Mouse (Mus musculus) liver, embryonic 15.5 days (tissue): ENCODE results near the gene Polr2c. TPM values are rescaled to one million over a fixed set of nuclear protein-coding genes. Genes with fewer than 3 reads are reported as not detected.

ENCODE experiments used
- ATAC-seq: fragments of 200-750 bp; cut with Nextera tagmentation; 2 replicates; pipeline ENCODE4 v1.8.0; 2017; ENCODE audit warnings: moderate number of reproducible peaks, mild to moderate bottlenecking, moderate library complexity; ENCODE audit not compliant: insufficient read depth
- H3K27ac ChIP-seq: fragments of 300-500 bp; sonication (generic); replicated peaks from 2 replicates; pipeline ENCODE4 v1.5.1; 2015; ENCODE audit warnings: mild to moderate bottlenecking, inconsistent platforms
- H3K27me3 ChIP-seq: fragments of 300-500 bp; sonication (generic); 2 replicates; pipeline ENCODE4 v1.6.1; 2015; ENCODE audit warnings: mild to moderate bottlenecking, inconsistent platforms
- H3K36me3 ChIP-seq: fragments of 300-500 bp; sonication (generic); replicated peaks from 2 replicates; pipeline ENCODE4 v1.6.1; 2015; ENCODE audit warnings: moderate library complexity, mild to moderate bottlenecking, inconsistent platforms
- H3K4me1 ChIP-seq: fragments of 300-500 bp; sonication (generic); replicated peaks from 2 replicates; pipeline ENCODE4 v1.6.1; 2015; ENCODE audit warnings: inconsistent platforms
- H3K4me2 ChIP-seq: fragments of 300-500 bp; sonication (generic); 2 replicates; pipeline ENCODE4 v1.6.1; 2015; ENCODE audit warnings: moderate library complexity, mild to moderate bottlenecking, inconsistent platforms
- H3K4me3 ChIP-seq: fragments of 300-500 bp; sonication (generic); replicated peaks from 2 replicates; pipeline ENCODE4 v1.5.1; 2015; ENCODE audit warnings: mild to moderate bottlenecking, inconsistent platforms
- H3K9ac ChIP-seq: fragments of 300-500 bp; sonication (generic); 2 replicates; pipeline ENCODE4 v1.6.1; 2015; ENCODE audit warnings: moderate library complexity, mild to moderate bottlenecking, inconsistent platforms
- H3K9me3 ChIP-seq: fragments of 300-500 bp; sonication (generic); replicated peaks from 2 replicates; pipeline ENCODE4 v1.6.1; 2016; ENCODE audit warnings: inconsistent platforms
- WGBS: fragments of 180-500 bp; shearing (Covaris S2); methylation state at CpG from one replicate; pipeline ENCODE4 v1.1.7; 2015; ENCODE audit warnings: mixed read lengths; ENCODE audit not compliant: insufficient replicate concordance; 5-methylcytosine and 5-hydroxymethylcytosine counted together
- polyA plus RNA-seq: library from polyadenylated mRNA; unstranded; fragments of >200 nt; fragmentation: Nextera tagmentation; extraction: Ambion mirVana; gene quantifications from 2 replicates; pipeline ENCODE4 v1.2.1, GENCODE M21; 2015

Gene Polr2c
- polyA plus RNA-seq, 1 experiment from 2014 or later, result 70.5 TPM

DNA sequence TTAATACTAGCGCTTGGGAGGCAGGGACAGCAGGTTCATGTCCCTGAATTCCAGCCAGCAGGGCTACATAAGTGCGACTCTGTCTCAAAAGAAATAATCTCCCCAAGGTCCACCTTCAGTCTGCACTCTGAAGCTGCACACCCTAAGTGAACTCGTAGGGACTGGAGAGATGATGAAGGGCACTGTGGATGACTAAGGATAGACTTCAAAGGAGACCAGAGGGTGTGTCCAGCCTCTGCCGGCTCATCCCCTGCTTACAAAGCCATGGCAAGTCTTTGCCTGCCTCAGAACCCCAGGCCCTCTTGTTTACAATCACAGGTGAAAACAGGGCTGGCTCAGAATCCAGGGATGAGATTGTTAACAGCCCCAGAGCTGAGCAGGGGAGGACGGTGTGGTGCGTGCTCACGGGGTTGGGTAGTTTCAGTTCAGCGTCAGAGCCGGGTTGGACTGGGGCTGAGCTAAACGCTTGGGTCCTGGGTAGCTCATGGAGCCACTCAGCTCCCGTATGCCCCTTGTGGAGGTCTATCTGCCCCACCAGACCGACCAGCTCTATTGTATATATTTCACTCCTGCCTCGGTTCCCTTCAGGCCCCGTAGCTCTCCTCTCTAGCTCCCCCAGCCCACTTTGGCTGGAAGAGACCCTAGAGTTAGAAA is 31.3 kb downstream of the Polr2c start:
- ATAC-seq, result peak; percentile 69
- H3K9ac ChIP-seq, result peak overlapping the region; percentile 46; the same call in 1 of the 2 replicates
- peaks cover 61% of the 10 kb centered on the region for H3K27me3 ChIP-seq
- peak overlapping the region; percentile 61 for H3K4me2 ChIP-seq
- WGBS, result 23% methylated on average over 14 of the region's 14 CpGs
- H3K4me3 ChIP-seq, result peak overlapping the region; percentile 27
- no peaks in the 10 kb centered on the region for H3K36me3 ChIP-seq
- H3K9me3 ChIP-seq, result no peaks in the 10 kb centered on the region
- H3K4me1 ChIP-seq, result peaks cover 34% of the 10 kb centered on the region
- peak overlapping the region; percentile 31 for H3K27ac ChIP-seq

DNA sequence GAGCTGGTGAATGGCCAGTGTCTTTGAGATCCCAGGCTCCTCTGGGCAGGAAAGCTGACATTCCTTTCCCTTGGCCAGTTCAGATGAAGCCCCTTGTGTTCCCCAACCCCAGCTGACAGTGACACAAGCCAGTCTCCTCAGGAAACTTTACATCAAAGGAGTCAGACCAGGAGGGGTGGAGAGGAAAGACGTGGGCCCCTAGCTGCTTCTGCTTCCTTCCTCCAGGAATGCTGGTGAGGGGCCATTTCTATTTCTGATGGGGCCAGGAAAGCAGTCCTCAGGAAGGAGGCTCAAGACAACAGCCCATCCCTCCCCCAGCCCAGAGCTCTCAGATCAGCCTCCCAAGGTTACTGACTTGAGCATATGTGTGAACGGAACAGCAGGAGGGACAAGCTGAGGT is 35.7 kb downstream of the Polr2c start:
- no peak overlapping the region for H3K9ac ChIP-seq
- 36% methylated on average over 2 of the region's 2 CpGs for WGBS
- ATAC-seq, result no peak

DNA sequence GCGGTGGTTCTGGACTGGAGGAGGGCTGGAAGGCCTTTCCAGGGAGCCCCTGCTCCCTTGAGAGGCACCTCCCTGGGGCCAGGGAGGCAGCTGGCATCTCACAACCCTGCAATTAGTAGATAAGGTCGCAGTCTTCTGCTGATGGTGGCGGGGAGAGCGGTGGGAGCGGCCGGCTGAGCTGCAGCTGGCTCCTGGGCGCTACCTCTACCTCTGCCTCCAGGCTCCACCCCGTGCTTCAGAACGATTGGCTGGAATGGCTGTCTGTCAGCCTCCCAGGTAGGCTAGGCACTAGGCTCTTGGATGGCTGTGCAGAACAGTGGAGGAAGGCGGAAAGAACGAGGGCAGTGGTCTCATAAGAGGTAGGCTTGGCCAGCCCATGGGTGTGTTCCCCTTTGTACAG is 42.0 kb downstream of the Polr2c start:
- Histone ChIP-seq H3K9ac (peak overlapping the region; percentile 51), H3K4me3 (peak overlapping the region; percentile 40)

More for the DNA sequence above, 35.7 kb downstream of the Polr2c start:
- no peak overlapping the region for H3K4me3 ChIP-seq
- H3K9me3 ChIP-seq, result no peaks in the 10 kb centered on the region
- peaks cover 63% of the 10 kb centered on the region for H3K27me3 ChIP-seq
- H3K36me3 ChIP-seq, result no peaks in the 10 kb centered on the region
- 0 out of 2 replicates have a peak overlapping the region, but pooled peaks have one; percentile 9 for H3K27ac ChIP-seq
- H3K4me2 ChIP-seq, result no peak overlapping the region
- H3K4me1 ChIP-seq, result peaks cover 48% of the 10 kb centered on the region

DNA sequence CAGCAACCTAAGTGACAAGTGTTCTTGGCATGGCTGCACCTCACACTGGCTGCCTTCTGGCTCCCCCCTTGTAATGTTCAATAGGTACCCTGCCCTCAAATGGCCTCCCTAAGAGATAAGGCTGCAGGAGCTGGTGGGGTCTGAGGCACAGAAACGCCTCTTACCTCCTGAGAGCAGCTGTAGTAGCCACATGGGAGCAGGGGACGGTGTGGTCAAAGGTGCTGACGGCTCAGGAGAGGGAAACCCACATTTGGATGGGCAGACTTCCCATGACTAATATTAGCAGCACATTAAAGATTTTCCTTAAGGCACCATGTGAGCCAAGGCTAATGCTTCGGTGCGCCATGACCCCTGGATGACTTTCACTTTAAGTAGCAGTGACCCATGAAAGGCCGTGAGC is 43.4 kb downstream of the Polr2c start:
- Histone ChIP-seq H3K36me3 (no peaks in the 10 kb centered on the region), H3K9ac (peak overlapping the region; percentile 10), H3K27me3 (no peaks in the 10 kb centered on the region), H3K27ac (peak overlapping the region; percentile 97), H3K4me2 (peak overlapping the region; percentile 74), H3K4me1 (peaks cover 65% of the 10 kb centered on the region), H3K9me3 (no peaks in the 10 kb centered on the region), H3K4me3 (0 out of 2 replicates have a peak overlapping the region, but pooled peaks have one; percentile 4)
- 35% methylated on average over 6 of the region's 6 CpGs for WGBS
- no peak for ATAC-seq

More for the DNA sequence above, 42.0 kb downstream of the Polr2c start:
- H3K36me3 ChIP-seq, result no peaks in the 10 kb centered on the region
- H3K27me3 ChIP-seq, result peaks cover 13% of the 10 kb centered on the region
- no peaks in the 10 kb centered on the region for H3K9me3 ChIP-seq
- H3K27ac ChIP-seq, result peak overlapping the region; percentile 97
- H3K4me2 ChIP-seq, result peak overlapping the region; percentile 74
- peaks cover 71% of the 10 kb centered on the region for H3K4me1 ChIP-seq
- 8% methylated on average over 11 of the region's 11 CpGs for WGBS
- ATAC-seq, result peak; percentile 98

DNA sequence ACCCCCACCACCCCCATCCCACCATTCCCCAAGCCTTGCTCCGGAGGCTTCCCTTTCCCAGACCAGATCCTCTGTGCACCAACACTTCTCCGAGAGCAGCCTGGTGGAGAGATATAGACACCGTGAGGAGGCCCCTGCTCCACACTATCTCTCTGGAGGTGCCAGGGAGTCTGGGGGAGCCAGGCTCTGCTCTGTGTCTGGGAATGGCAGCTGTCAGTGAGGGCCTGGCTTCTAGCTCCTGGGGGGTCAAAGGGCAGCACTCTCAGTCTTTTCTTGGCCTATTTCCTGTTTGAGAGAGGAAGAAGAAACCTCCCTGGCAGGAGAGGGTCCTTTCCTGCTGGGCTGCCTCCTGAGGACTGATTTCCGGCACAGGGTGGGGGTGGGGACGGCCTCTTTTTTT is 43.8 kb downstream of the Polr2c start:
- Histone ChIP-seq H3K27ac (peak overlapping the region; percentile 97), H3K4me1 (peaks cover 61% of the 10 kb centered on the region)
- 28% methylated on average over 5 of the region's 5 CpGs for WGBS

DNA sequence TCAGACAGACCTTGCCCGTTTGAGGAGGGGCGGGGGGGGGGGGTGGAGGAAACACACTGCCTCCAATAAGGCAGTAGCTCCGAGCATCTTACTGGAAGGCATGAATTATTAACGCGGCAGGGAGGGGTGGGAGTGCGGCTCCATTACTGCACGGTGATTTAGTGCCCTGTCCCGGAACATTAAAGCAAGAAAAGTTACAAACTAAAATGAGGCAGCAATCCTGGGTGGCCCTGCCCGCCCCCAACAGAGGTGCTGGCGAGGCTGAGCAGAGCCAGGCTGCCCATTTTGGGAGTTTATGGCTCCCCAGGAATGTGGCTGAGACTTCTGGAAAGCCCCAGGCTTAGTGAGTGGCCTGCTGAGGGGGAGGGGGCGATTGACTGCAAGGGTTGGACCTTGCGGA is 46.5 kb downstream of the Polr2c start:
- no peak for ATAC-seq
- no peak overlapping the region for H3K4me3 ChIP-seq
- H3K27me3 ChIP-seq, result no peaks in the 10 kb centered on the region
- no peak overlapping the region for H3K27ac ChIP-seq
- peaks cover 39% of the 10 kb centered on the region for H3K4me1 ChIP-seq
- WGBS, result 77% methylated on average over 12 of the region's 12 CpGs
- H3K4me2 ChIP-seq, result no peak overlapping the region
- no peak overlapping the region for H3K9ac ChIP-seq
- 0 out of 2 replicates have a peak, but pooled peaks cover 3% of the 10 kb centered on the region for H3K36me3 ChIP-seq
- no peaks in the 10 kb centered on the region for H3K9me3 ChIP-seq

More for the DNA sequence above, 43.8 kb downstream of the Polr2c start:
- no peaks in the 10 kb centered on the region for H3K27me3 ChIP-seq
- H3K4me3 ChIP-seq, result 0 out of 2 replicates have a peak overlapping the region, but pooled peaks have one; percentile 4
- H3K9ac ChIP-seq, result peak overlapping the region; percentile 10
- H3K9me3 ChIP-seq, result no peaks in the 10 kb centered on the region
- ATAC-seq, result no peak
- no peaks in the 10 kb centered on the region for H3K36me3 ChIP-seq
- H3K4me2 ChIP-seq, result peak overlapping the region; percentile 74

DNA sequence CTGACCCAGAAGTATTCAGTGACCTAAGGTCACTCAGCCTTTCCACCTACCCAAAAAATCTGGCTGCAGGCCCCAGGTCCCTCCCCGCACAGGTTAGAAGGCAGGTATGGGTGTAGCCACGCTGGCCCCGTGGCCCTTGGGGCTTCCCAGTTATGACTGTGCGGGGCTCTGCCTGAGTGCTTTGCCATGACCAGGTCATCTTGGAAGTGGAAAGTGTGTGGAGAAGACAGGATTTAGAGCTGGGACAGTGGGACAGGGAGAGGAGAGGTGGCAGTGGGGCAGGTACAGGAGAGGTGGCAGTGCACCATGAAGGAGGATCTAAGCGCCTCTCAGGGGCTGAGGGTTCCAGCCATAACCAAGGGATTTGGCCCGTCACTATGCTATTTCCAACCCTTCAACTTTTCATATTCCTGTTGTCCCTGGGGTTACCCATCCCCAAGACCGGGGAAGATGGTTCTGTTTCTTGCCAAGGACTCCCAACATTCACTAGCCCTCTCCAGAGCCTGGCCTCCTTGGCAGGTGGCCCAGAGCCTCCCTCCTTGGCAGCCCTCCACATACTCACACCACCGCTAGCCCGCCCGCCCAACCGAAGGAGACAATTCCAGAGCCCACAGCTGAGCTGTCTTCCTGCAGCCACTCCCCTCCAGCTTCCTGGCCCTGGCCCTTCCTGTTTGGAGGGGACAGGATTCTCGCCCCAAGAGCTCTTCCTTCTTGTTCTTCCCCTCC is 47.4 kb downstream of the Polr2c start:
- Histone ChIP-seq H3K4me3 (no peak overlapping the region), H3K36me3 (0 out of 2 replicates have a peak, but pooled peaks cover 3% of the 10 kb centered on the region), H3K4me2 (no peak overlapping the region), H3K9ac (no peak overlapping the region), H3K27me3 (0 out of 2 replicates have a peak, but pooled peaks cover 2% of the 10 kb centered on the region), H3K9me3 (no peaks in the 10 kb centered on the region), H3K27ac (no peak overlapping the region; the same call in 1 of the 2 replicates), H3K4me1 (peaks cover 38% of the 10 kb centered on the region)
- WGBS, result 78% methylated on average over 12 of the region's 12 CpGs
- ATAC-seq, result no peak

DNA sequence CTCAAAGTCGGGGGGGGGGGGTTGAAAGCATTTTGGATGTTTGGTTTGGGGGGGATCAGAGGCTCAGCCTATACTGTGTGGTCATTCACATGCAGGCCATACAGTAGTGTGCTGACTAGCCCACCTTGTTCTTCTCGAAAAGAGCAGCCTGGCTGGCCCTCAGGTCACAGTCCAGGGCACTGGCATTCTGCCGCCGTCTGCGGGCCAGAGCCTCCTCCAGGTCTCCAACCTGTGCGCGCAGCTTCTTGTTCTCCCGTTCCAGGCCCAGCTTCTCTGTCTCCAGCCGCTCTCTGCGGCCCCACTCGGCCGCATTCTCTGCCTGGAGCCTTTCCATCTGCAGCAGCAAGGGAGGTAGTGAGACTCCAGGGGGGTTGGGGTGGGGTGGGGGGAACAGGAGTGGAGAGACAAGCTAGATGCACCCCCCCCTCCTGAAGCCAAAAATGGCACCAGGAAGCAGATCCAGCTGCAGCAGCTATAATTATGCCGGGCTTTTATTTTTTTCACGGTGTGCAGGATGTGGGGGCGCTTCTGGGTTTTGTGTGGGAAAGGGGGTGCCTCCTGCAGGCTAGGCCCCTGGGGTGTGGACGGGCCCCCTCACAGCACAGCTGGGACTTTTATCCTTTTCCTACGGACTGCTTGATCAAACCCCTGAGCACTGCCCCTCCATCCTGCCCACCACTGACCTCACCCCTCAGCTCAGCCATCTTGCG is 50.5 kb downstream of the Polr2c start:
- Histone ChIP-seq H3K27me3 (peaks cover 21% of the 10 kb centered on the region), H3K4me2 (no peak overlapping the region), H3K36me3 (0 out of 2 replicates have a peak, but pooled peaks cover 3% of the 10 kb centered on the region), H3K9me3 (no peaks in the 10 kb centered on the region), H3K27ac (no peak overlapping the region), H3K4me1 (peaks cover 12% of the 10 kb centered on the region), H3K4me3 (no peak overlapping the region), H3K9ac (no peak overlapping the region)
- ATAC-seq, result no peak
- 79% methylated on average over 18 of the region's 18 CpGs for WGBS

DNA sequence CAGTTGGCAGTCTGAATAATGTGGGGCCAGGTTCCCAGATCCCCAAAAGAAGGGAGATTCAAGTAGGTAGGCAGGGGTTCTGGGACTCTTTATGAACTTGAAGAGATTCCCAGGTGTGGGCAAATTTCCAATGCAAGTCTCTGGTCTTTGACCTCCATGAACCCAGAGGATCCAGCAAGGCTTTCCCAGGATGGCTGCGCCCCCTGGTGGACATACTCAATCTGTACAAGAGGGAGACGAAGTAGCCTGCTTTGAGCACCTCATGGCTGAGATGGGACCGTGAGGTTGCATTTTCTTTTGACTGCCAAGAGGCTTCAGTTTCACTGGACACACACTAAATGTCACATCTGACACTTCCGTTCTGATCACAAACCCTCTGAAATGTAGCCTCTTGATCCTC is 51.6 kb downstream of the Polr2c start:
- Histone ChIP-seq H3K9me3 (no peaks in the 10 kb centered on the region), H3K4me2 (no peak overlapping the region), H3K27ac (no peak overlapping the region), H3K4me1 (peaks cover 23% of the 10 kb centered on the region), H3K27me3 (peaks cover 32% of the 10 kb centered on the region), H3K4me3 (no peak overlapping the region), H3K36me3 (0 out of 2 replicates have a peak, but pooled peaks cover 3% of the 10 kb centered on the region), H3K9ac (no peak overlapping the region)
- ATAC-seq, result peak; percentile 59; the same call in 1 of the 2 replicates
- WGBS, result 6% methylated on average over 4 of the region's 4 CpGs

DNA sequence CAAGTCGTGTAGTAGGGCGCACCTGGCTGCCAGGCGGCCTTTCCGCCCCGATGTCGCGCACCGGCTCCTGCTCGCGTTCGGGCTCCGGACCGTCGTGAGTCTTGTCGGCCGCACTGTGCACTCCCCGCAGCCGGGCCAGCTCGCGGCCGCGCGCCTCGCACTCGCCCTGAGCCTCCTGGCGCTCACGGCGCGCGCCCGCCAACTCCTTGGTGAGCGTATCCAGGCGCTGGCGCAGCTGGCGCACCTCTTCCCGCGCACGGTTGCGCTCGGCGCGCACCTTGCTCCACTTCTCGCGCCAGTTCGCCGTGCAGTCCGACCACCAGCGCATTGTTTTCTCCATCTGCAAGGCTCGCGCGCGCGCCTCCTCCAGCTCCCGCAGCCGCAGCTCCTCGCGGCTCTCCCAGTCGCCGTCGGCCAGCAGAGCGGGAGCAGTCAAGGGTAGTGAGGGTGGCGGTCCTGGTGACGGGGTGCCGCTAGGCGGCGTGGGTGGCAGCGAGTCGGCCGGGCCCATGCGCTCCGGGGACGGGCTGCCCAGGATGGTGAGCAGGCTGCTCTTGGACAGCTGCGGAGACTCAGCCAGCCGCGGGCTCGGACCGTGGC is 55.9 kb downstream of the Polr2c start:
- WGBS, result 42% methylated on average over 77 of the region's 77 CpGs
- Histone ChIP-seq H3K36me3 (no peaks in the 10 kb centered on the region), H3K27me3 (peaks cover 75% of the 10 kb centered on the region), H3K27ac (no peak overlapping the region), H3K4me2 (peak overlapping the region; percentile 61), H3K4me3 (peak overlapping the region; percentile 27; the same call in 1 of the 2 replicates), H3K4me1 (peaks cover 47% of the 10 kb centered on the region), H3K9me3 (no peaks in the 10 kb centered on the region), H3K9ac (no peak overlapping the region)
- no peak for ATAC-seq
